8 mouse cellular contexts compared by ENCODE assay signal in genomic region chr7:110122565-110123422, GRCm38 (mm10). TPM values are rescaled to one million over a fixed set of nuclear protein-coding genes. Genes with fewer than 3 reads are reported as not detected.
A peak's percentile ranks its signal among the peaks of the same experiment; 100 is the strongest.
DNase-seq lines count a peak whose midpoint lies in the region; ATAC-seq lines count a peak whose summit lies in the region.

No protein-coding gene starts in this region.

- no peaks in the 10 kb centered on the region for H3K9me3 ChIP-seq in neural tube, embryonic 11.5 days (ENCODE audit: control insufficient read depth, low read length)

- no peaks in the 10 kb centered on the region for H3K4me1 ChIP-seq in neural tube, embryonic 11.5 days (ENCODE audit: control insufficient read depth, insufficient read depth, low read length)

- peak; percentile 66 for DNase-seq in neural tube, embryonic 11.5 days (ENCODE audit: low spot score)
- no peak for DNase-seq in neural tube, embryonic 10.5 days (ENCODE audit: extremely low spot score, low spot score)
- peak; percentile 57 for DNase-seq in embryo, embryonic 10 days (ENCODE audit: low spot score)
- DNase-seq in gastrocnemius, postnatal 14 days, result peak; percentile 71
- DNase-seq in left cerebral cortex, postnatal 25 days (ENCODE audit: low spot score in 2 of 2), result peak; percentile 52 to 64
- DNase-seq in spleen, postnatal 10 days (ENCODE audit: low spot score in 2 of 2), result peak; percentile 68 to 73

- under 1% methylated on average over 73 of the region's 74 CpGs for WGBS in neural tube, embryonic 11.5 days

- H3K36me3 ChIP-seq in neural tube, embryonic 11.5 days (ENCODE audit: control insufficient read depth, insufficient read depth, low read length), result no peaks in the 10 kb centered on the region

- peak overlapping the region; percentile 62 for H3K4me2 ChIP-seq in neural tube, embryonic 11.5 days (ENCODE audit: low read depth)

- intact Hi-C loops in gastrocnemius, postnatal 14 days (cut with DNase I; ENCODE audit: low total_unique reads), result no loop called here
- intact Hi-C loops in left cerebral cortex, postnatal 25 days (cut with DNase I), result loop anchor here (5.0 kb wide), 1 partner anchor 60 kb away; the partner anchor contains the start of gene Zfp143

- peak overlapping the region; percentile 95 for H3K4me3 ChIP-seq in neural tube, embryonic 11.5 days (ENCODE audit: low read depth, low read length)

- H3K27ac ChIP-seq in neural tube, embryonic 11.5 days (ENCODE audit: low read depth, low read length), result peak overlapping the region; percentile 89

- H3K27me3 ChIP-seq in neural tube, embryonic 11.5 days (ENCODE audit: control insufficient read depth, insufficient read depth, low read length), result no peaks in the 10 kb centered on the region

- peak overlapping the region; percentile 88 for H3K9ac ChIP-seq in neural tube, embryonic 11.5 days (ENCODE audit: low read length)

- peak; percentile 14; the same call in 1 of the 2 replicates for ATAC-seq in neural tube, embryonic 11.5 days (ENCODE audit: insufficient read depth, low FRiP score, low TSS enrichment)
- ATAC-seq in inflammation-experienced regulatory T-cells, adult 6 months, result peak; percentile 35
- ATAC-seq in megakaryocyte-erythroid progenitor cell, adult 5-6 weeks (replicated peaks; ENCODE audit: low FRiP score, low TSS enrichment, poor library complexity, severe bottlenecking), result peak; percentile 16

RNA-seq across cellular contexts. Expression of gene Wee1, which starts 0.9 kb away (rescaled TPM):
- polyA plus RNA-seq in neural tube, embryonic 11.5 days (2014; fragmentation: Nextera tagmentation; extraction: Ambion mirVana), result 30.6 and 31.6 TPM in 2 replicates
- total RNA-seq in gastrocnemius, postnatal 14 days (2021), result 1 to 10 TPM; 4.3 to 6.4 TPM
- 1 to 10 TPM; 1.5 to 4.5 (median 2.6) TPM for polyA plus RNA-seq in inflammation-experienced regulatory T-cells, adult 6 months (2017; shearing (Covaris generic))
- total RNA-seq in left cerebral cortex, postnatal 25 days (2021), result 10 to 100 TPM; 25.1 to 26.4 TPM
- 42.8 and 48.8 TPM in 2 replicates for total RNA-seq in megakaryocyte-erythroid progenitor cell, adult 5-6 weeks (2014; fragmentation: Nextera tagmentation)
- total RNA-seq in megakaryocyte-erythroid progenitor cell, adult 5-6 weeks (2017), result 27.0 and 27.8 TPM in 2 replicates
